ENCODE assay signal across 8 mouse cellular contexts in genomic region chr6:99600168-99600793, GRCm38 (mm10).
DNase-seq lines count a peak whose midpoint lies in the region; ATAC-seq lines count a peak whose summit lies in the region.

No protein-coding gene starts in this region.

- no peaks in the 10 kb centered on the region for H3K36me3 ChIP-seq in midbrain, embryonic 11.5 days (ENCODE audit: control insufficient read depth, insufficient read depth, low read length)
- no peaks in the 10 kb centered on the region for H3K36me3 ChIP-seq in midbrain, embryonic 10.5 days
- H3K36me3 ChIP-seq in embryonic facial prominence, embryonic 12.5 days = no peaks in the 10 kb centered on the region

- no peak overlapping the region for H3K9ac ChIP-seq in midbrain, embryonic 11.5 days (ENCODE audit: low read length)
- no peak overlapping the region for H3K9ac ChIP-seq in embryonic facial prominence, embryonic 12.5 days

- no peaks in the 10 kb centered on the region for H3K9me3 ChIP-seq in midbrain, embryonic 11.5 days (ENCODE audit: control insufficient read depth, low read length)
- no peaks in the 10 kb centered on the region for H3K9me3 ChIP-seq in midbrain, embryonic 10.5 days (replicated peaks)
- no peaks in the 10 kb centered on the region for H3K9me3 ChIP-seq in embryonic facial prominence, embryonic 12.5 days

- no peak overlapping the region; the same call in 1 of the 2 replicates for H3K4me2 ChIP-seq in midbrain, embryonic 11.5 days
- no peak overlapping the region for H3K4me2 ChIP-seq in embryonic facial prominence, embryonic 12.5 days (replicated peaks)

- H3K27me3 ChIP-seq in midbrain, embryonic 11.5 days (ENCODE audit: control insufficient read depth, insufficient read depth, low read length) = no peaks in the 10 kb centered on the region
- peaks cover 6% of the 10 kb centered on the region; the same call in 1 of the 2 replicates for H3K27me3 ChIP-seq in midbrain, embryonic 10.5 days (ENCODE audit: low read depth, poor library complexity, severe bottlenecking)
- no peaks in the 10 kb centered on the region for H3K27me3 ChIP-seq in embryonic facial prominence, embryonic 12.5 days

- peaks cover 11% of the 10 kb centered on the region for H3K4me1 ChIP-seq in midbrain, embryonic 11.5 days (ENCODE audit: control insufficient read depth, insufficient read depth, low read length)
- peaks cover 18% of the 10 kb centered on the region for H3K4me1 ChIP-seq in midbrain, embryonic 10.5 days
- peaks cover 10% of the 10 kb centered on the region for H3K4me1 ChIP-seq in embryonic facial prominence, embryonic 12.5 days

- DNase-seq in midbrain, embryonic 11.5 days (ENCODE audit: low spot score, missing footprints) = peak; percentile 93
- DNase-seq in midbrain, embryonic 10.5 days (ENCODE audit: low spot score) = no peak
- peak; percentile 33 to 51 for DNase-seq in adrenal gland, postnatal 36 days
- DNase-seq in layer of hippocampus, postnatal 14 days (ENCODE audit: low spot score in 2 of 2) = peak; percentile 49 to 69
- peak; percentile 79 for DNase-seq in thymus, postnatal 4 days

- ATAC-seq in midbrain, embryonic 11.5 days (ENCODE audit: low FRiP score) = peak; percentile 70
- ATAC-seq in embryonic facial prominence, embryonic 12.5 days (ENCODE audit: insufficient number of reproducible peaks, insufficient read depth, low FRiP score, low TSS enrichment) = no peak
- ATAC-seq in hematopoietic stem cell, adult 5-6 weeks (replicated peaks in 1 of 2; ENCODE audit: insufficient read depth in 1 of 2, low FRiP score in 2 of 2, low TSS enrichment in 1 of 2, low read depth in 1 of 2, poor library complexity in 2 of 2, severe bottlenecking in 2 of 2) = peak; percentile 81 to 85
- ATAC-seq in monocyte, adult 5-6 weeks (replicated peaks; ENCODE audit: insufficient number of reproducible peaks, low FRiP score, low TSS enrichment, poor library complexity, severe bottlenecking) = 0 out of 2 replicates have a peak, but pooled peaks have one; percentile 40

- 45% methylated on average over 10 of the region's 10 CpGs for WGBS in midbrain, embryonic 11.5 days
- WGBS in midbrain, embryonic 10.5 days = 54% methylated on average over 10 of the region's 10 CpGs
- WGBS in embryonic facial prominence, embryonic 12.5 days = 37% methylated on average over 10 of the region's 10 CpGs

- H3K27ac ChIP-seq in midbrain, embryonic 11.5 days (ENCODE audit: low read depth, low read length) = no peak overlapping the region
- H3K27ac ChIP-seq in midbrain, embryonic 10.5 days (replicated peaks) = no peak overlapping the region
- 0 out of 2 replicates have a peak overlapping the region, but pooled peaks have one; percentile 41 for H3K27ac ChIP-seq in embryonic facial prominence, embryonic 12.5 days

- H3K4me3 ChIP-seq in midbrain, embryonic 11.5 days (ENCODE audit: low read depth, low read length) = no peak overlapping the region
- no peak overlapping the region for H3K4me3 ChIP-seq in midbrain, embryonic 10.5 days
- no peak overlapping the region for H3K4me3 ChIP-seq in embryonic facial prominence, embryonic 12.5 days
